Mouse (Mus musculus): ENCODE measurements at regions not wholly inside any gene's neighbourhood (a gene's known extent, or its start where the extent isn't known, plus 50 kb on each side); places are given as distances from the start of the nearest gene placed in this dataset.

GRCm38 (mm10) chr17:87531411-87532157, 84.8 kb upstream of the Calm2 start:
- peak; percentile 42 for DNase-seq

- no peak for DNase-seq
These were observed 85.4 kb upstream of the Calm2 start for GRCm38 (mm10) chr17:87532158-87532545.

GRCm38 (mm10) chr17:87532762-87533161, 86.0 kb upstream of the Calm2 start:
- no peak for DNase-seq

- DNase-seq = no peak
These were observed 86.2 kb upstream of the Epcam start for GRCm38 (mm10) chr17:87549568-87549967.

GRCm38 (mm10) chr17:87550518-87551164, 85.1 kb upstream of the Epcam start:
- DNase-seq = no peak

GRCm38 (mm10) chr17:87554561-87554960, 81.2 kb upstream of the Epcam start:
- DNase-seq = no peak

- no peak for DNase-seq
These were observed 77.4 kb upstream of the Epcam start for GRCm38 (mm10) chr17:87558419-87558818.

- no peak for DNase-seq
These were observed 76.1 kb upstream of the Epcam start for GRCm38 (mm10) chr17:87559641-87560040.

- DNase-seq = no peak
These were observed 74.9 kb upstream of the Epcam start for GRCm38 (mm10) chr17:87560923-87561322.

GRCm38 (mm10) chr17:87563375-87563774, 72.4 kb upstream of the Epcam start:
- no peak for DNase-seq

- no peak for DNase-seq
These were observed 70.1 kb upstream of the Epcam start for GRCm38 (mm10) chr17:87565631-87566030.

- DNase-seq = no peak
These were observed 69.5 kb upstream of the Epcam start for GRCm38 (mm10) chr17:87566296-87566695.

GRCm38 (mm10) chr17:87566996-87567395, 68.8 kb upstream of the Epcam start:
- peak; percentile 58 for DNase-seq

- DNase-seq = no peak
These were observed 68.3 kb upstream of the Epcam start for GRCm38 (mm10) chr17:87567475-87567874.

- no peak for DNase-seq
These were observed 65.8 kb upstream of the Epcam start for GRCm38 (mm10) chr17:87569981-87570380.

- DNase-seq = no peak
These were observed 65.0 kb upstream of the Epcam start for GRCm38 (mm10) chr17:87570676-87571344.

GRCm38 (mm10) chr17:87571345-87571932, 64.3 kb upstream of the Epcam start:
- DNase-seq = peak; percentile 96

- DNase-seq = no peak
These were observed 52.2 kb upstream of the Epcam start for GRCm38 (mm10) chr17:87583575-87583974.

- no peak for DNase-seq
These were observed 50.4 kb upstream of the Epcam start for GRCm38 (mm10) chr17:87585355-87585754.

Data from kidney, adult 18-20 months (tissue).